Mouse (Mus musculus): ENCODE measurements around the gene S100b.

The S100b gene

DNA sequence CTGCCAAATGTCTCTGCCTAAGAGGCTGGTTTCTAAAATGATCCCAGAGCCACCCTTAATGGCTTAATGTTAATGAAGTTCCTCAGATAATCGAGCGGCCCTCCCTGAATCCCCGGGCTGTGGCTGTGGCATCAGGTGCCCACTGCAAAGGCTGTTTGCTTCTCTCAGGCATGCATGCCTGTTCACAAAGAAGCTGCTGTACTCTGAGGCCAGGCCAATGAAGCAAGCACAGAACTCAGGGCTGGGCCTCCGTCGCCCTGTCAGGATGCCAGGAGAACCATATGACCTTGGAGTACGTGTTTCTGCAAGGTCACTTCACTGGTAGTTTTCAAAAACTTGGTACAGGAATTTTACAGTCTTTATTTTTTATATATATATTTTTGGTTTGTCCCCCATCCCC, 2.0 kb downstream of the S100b start:
- ChIA-PET CTCF (no interaction called here), POLR2A (no interaction called here)

- POLR2A ChIA-PET = interaction anchor here in 1 of 4 experiments (1.1 kb wide), 1 partner anchor 17 kb away, joined by 3 read pairs; no protein-coding TSS in a partner anchor
- CTCF ChIA-PET = interaction anchor here in 1 of 4 experiments (1.5 kb wide), 1 partner anchor 14 kb away, joined by 3 read pairs; no protein-coding TSS in a partner anchor
Observed at GRCm38 (mm10) chr10:76257231-76257630, 3.6 kb downstream of the S100b start.

- CTCF ChIA-PET = no interaction called here
- POLR2A ChIA-PET = interaction anchor here in 1 of 4 experiments (1.1 kb wide), 1 partner anchor 17 kb away, joined by 3 read pairs; no protein-coding TSS in a partner anchor
Observed at GRCm38 (mm10) chr10:76257719-76258390, 4.2 kb downstream of the S100b start.

DNA sequence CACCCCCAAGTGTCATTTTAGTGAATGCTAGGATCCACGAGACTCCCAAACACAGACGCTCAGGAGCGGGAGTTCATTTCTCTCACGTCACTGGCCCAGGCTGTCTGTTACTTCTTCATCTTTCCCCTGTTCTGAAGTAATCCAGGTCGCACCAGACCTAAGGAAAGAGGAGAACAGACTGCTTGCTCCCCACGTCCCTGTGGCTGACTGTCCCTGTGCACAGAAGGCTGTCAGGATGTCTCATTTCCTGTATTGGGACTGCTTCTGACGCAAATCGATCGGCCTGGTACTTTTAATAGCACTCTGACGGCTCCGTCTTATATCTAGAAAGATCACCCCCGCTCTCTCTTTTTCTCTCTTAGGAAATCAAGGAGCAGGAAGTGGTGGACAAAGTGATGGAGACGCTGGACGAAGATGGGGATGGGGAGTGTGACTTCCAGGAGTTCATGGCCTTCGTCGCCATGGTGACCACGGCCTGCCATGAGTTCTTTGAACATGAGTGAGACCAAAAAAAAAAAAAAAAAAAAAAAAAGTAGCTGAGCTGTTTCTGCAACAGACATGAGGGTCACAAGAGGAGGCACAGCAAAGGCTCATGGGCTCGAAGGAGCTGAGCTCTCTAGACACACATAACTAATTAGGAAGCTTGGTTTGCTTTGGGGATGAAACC, 6.0 kb downstream of the S100b start:
- CTCF ChIA-PET = interaction anchor here in 2 of 4 experiments (0.6 to 1.2 kb wide), 4 partner anchors 8 to 197 kb away, joined by 4 to 10 read pairs (median 4); no protein-coding TSS in a partner anchor
- POLR2A ChIA-PET = interaction anchor here in 2 of 4 experiments (0.6 to 1.1 kb wide), 2 partner anchors 22 to 328 kb away, joined by 3 to 7 read pairs; partner anchors contain the start of gene Prmt2 (in 1 of the 2)

DNA sequence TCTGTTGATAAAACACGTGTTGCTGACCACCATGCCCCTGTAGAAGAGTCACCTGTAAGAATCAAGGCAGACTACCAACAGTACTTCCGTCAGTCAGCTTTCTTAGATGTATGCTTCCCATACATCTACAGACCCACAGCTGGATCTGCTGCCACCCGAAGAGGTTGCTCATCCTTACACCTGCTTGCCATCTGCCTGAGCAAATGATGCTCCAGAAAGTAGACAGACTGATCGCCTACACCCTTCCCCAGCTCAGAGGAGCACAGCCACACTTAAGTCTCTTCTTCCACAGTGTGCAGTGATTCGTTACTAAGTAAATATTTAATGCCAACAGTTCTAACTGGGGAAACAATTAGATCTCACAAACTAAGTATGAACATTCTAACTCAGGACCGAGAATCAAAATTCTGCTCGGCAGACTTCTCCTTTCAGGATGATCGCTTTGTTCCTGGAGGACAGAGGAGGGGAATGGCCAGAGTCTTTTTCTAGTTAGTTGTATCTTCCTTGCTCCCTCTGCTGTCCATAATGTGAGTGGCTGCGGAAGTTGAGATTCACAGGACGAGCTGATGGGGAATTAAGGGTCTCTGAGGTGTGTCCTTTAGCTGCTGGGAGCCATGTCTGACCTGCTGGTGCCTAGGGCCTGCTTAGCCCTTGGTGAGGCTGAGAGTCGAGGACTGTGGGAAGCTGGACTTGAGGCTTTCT, 6.9 kb downstream of the S100b start:
- ChIA-PET CTCF (interaction anchor here in 3 of 4 experiments (0.6 to 1.7 kb wide), 8 partner anchors 9 to 198 kb away, joined by 3 to 10 read pairs (median 4); no protein-coding TSS in a partner anchor), POLR2A (interaction anchor here in 3 of 4 experiments (0.5 to 2.0 kb wide), 5 partner anchors 10 to 329 kb away, joined by 3 to 7 read pairs (median 4); partner anchors contain the start of gene Prmt2 (in 2 of the 3))

GRCm38 (mm10) chr10:76261447-76261846, 7.8 kb downstream of the S100b start:
- ChIA-PET POLR2A (interaction anchor here in 2 of 4 experiments (0.5 to 2.0 kb wide), 3 partner anchors 10 to 23 kb away, joined by 3 to 5 read pairs (median 4); partner anchors contain the start of gene Prmt2 (in 1 of the 2)), CTCF (interaction anchor here (0.6 to 1.7 kb wide), 7 partner anchors 9 to 982 kb away, joined by 3 to 7 read pairs (median 4); no protein-coding TSS in a partner anchor)

DNA sequence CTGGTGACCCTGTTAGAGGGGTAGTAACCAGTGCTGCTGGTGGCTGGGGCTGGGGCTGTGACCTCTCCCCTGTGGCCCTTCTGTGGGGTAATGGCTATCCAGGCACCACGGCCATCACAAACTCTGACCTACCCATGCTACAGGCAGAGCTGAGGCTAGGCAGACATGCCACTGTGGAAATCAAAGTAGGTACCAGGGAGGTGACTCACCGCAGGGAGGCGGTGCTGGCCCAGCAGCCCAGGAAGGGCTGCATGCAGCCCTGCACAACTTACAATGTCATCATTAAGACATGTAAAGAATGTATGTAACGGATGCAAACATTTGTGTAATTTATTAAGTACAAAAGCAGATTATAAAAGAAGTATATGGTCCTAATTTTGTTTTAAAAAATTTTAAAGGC, 8.8 kb downstream of the S100b start:
- ChIA-PET CTCF (interaction anchor here in 2 of 4 experiments (0.6 to 1.7 kb wide), 4 partner anchors 8 to 133 kb away, joined by 3 to 6 read pairs (median 4); no protein-coding TSS in a partner anchor), POLR2A (interaction anchor here in 1 of 4 experiments (2.0 kb wide), 1 partner anchor 24 kb away, joined by 5 read pairs; the partner anchor contains the start of gene Prmt2)

- ChIA-PET POLR2A (interaction anchor here in 1 of 4 experiments (1.0 kb wide), 1 partner anchor 75 kb away, joined by 3 read pairs; no protein-coding TSS in a partner anchor), CTCF (interaction anchor here in 3 of 4 experiments (0.6 to 1.2 kb wide), 11 partner anchors 9 to 603 kb away, joined by 3 to 4 read pairs (median 3); no protein-coding TSS in a partner anchor)
Observed at GRCm38 (mm10) chr10:76271238-76271637, 17.6 kb downstream of the S100b start.

- CTCF ChIA-PET = interaction anchor here in 2 of 4 experiments (0.5 to 1.2 kb wide), 2 partner anchors 50 to 157 kb away, joined by 3 to 4 read pairs; no protein-coding TSS in a partner anchor
- POLR2A ChIA-PET = interaction anchor here in 1 of 4 experiments (1.5 kb wide), 1 partner anchor 18 kb away, joined by 3 read pairs; no protein-coding TSS in a partner anchor
Observed at GRCm38 (mm10) chr10:76275256-76275655, 21.6 kb downstream of the S100b start.

DNA sequence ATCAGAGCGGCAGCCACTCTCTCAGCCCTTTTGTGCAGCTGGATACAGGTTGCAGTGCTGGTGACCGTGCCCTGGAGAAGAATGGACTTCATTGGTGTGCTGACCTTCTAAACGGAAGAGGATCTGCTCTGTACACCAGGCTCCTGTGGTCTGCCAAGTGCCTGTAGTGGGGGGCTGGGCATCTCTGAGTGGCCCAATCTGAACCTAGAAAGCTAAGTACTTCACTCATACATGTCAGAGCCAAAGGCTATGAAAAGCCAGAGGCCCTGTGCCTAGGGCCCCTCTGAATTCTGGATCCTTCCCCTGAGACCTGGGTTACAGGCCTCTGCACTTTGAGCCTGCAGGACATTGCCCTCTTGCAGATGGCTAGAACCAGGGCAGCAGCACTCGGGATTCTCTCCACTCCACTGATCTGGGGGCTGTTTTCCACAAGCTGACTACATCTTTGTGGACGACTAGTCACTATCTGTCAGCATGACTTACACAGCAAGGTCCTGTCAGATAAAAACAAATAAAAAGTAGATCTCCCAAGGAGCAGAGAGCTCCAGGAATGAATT, 25.0 kb downstream of the S100b start:
- ChIA-PET POLR2A (interaction anchor here in 1 of 4 experiments (1.2 kb wide), 1 partner anchor 41 kb away, joined by 3 read pairs; the partner anchor contains the start of gene Prmt2), CTCF (interaction anchor here in 1 of 4 experiments (0.5 kb wide), 1 partner anchor 292 kb away, joined by 6 read pairs; no protein-coding TSS in a partner anchor)

DNA sequence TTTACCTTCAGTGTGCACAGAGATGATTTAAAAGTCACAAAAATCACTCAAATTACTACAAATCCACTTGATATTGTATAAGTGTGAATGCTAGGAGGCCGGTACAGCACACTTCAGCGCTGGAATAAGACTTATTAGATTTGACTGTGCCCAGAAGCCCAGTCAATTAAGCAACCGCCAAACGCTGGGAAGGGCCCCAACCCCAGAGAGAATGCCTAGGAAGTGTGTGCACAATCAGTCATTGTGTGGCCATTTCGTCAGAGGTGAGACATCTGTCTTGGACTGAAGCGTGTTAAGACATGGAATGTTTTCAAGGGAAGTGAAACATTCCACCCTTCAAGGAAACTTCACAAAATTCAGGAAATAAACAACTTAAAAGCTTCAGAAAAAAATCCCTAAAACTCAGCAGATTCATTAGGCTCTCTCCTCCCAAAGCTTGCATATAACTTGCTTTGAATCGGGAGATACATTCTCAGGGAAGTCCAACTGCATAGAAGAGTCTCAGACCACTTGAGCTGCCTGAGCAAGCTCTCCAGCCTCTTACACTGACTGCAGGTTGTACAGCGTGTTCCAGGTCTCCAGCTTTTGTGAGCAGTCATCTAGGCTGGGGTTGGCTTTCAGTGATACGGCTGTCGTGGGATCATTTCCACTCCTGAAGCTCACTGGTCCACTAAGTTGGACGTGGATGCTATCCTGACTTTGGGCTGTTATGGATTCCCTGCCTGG, 34.8 kb downstream of the S100b start:
- ChIA-PET CTCF (interaction anchor here in 1 of 4 experiments (0.5 kb wide), 1 partner anchor 24 kb away, joined by 6 read pairs; no protein-coding TSS in a partner anchor), POLR2A (no interaction called here)

GRCm38 (mm10) chr10:76289052-76289451, 35.4 kb downstream of the S100b start:
- CTCF ChIA-PET = no interaction called here
- POLR2A ChIA-PET = no interaction called here

- POLR2A ChIA-PET = interaction anchor here in 1 of 4 experiments (0.7 kb wide), 1 partner anchor 10 kb away, joined by 3 read pairs; no protein-coding TSS in a partner anchor
- CTCF ChIA-PET = no interaction called here
Observed at GRCm38 (mm10) chr10:76289936-76290671, 36.5 kb downstream of the S100b start.

DNA sequence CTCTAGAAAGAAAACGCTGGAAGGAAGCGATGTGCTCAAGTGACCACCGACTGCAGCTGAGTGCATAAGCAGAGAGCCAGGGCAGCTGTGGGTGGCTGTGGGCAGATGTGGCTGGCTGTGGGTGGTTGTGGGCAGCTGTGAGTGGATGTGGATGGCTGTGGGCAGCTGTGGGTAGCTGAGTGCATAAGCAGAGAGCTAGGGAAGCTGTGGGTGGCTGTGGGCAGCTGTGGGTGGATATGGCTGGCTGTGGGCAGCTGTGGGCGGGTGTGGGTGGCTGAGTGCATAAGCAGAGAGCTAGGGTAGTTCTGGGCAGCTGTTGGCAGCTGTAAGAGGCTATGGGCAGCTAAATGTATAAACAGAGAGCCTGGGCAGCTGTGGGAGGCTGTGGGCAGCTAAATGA, 39.6 kb downstream of the S100b start:
- ChIA-PET CTCF (interaction anchor here in 3 of 4 experiments (0.6 to 1.2 kb wide), 3 partner anchors 22 to 46 kb away, joined by 3 to 4 read pairs (median 3); no protein-coding TSS in a partner anchor), POLR2A (no interaction called here)

DNA sequence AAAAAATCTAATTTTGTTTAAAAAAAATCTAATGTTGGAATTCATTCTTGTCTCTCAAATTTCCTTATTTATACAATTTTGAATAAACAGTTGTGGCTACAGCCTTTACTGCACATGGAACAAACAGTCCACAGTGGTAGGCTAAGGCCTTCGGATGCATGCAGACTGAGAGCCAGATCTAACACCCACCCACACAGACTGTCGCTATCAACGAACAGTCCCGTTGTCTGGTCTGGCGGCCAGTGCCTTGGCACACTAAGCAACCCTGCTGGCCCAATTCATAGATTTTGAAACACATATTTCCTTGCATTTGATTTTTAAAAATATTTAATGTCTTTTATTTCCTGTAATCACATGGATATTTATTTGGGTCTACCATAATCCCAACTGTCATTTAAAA, 46.5 kb downstream of the S100b start:
- ChIA-PET CTCF (no interaction called here), POLR2A (interaction anchor here in 2 of 4 experiments (0.6 to 0.8 kb wide), 2 partner anchors 9 to 57 kb away, joined by 3 read pairs; no protein-coding TSS in a partner anchor)

- POLR2A ChIA-PET = interaction anchor here in 1 of 4 experiments (0.9 kb wide), 1 partner anchor 11 kb away, joined by 3 read pairs; no protein-coding TSS in a partner anchor
Observed at GRCm38 (mm10) chr10:76306738-76307137, 53.1 kb downstream of the S100b start.

More at GRCm38 (mm10) chr10:76306738-76307137, 53.1 kb downstream of the S100b start:
- CTCF ChIA-PET = no interaction called here

Data from embryonic stem cell, embryonic (primary cell).